Mouse (Mus musculus) gastrocnemius, postnatal 14 days (tissue): ENCODE results near the gene Rsu1. TPM values are rescaled to one million over a fixed set of nuclear protein-coding genes. Genes with fewer than 3 reads are reported as not detected.
A peak's percentile ranks its signal among the peaks of the same experiment; 100 is the strongest.

Source experiments
- DNase-seq: peaks from one replicate; pipeline ENCODE4 v3.0.0; 2021; ENCODE audit warnings: mixed read lengths
- intact Hi-C: fragments of 180-260 bp; cut with DNase I; formaldehyde crosslinking; loops from one replicate; pipeline ENCODE4 v1.15.1; 2025; ENCODE audit warnings: low total_unique reads
- long read RNA-seq, 2 experiments: library from polyadenylated mRNA; stranded (forward); transcript quantifications; one replicate each; pipeline ENCODE4 v2.0.0; 2021
- total RNA-seq, 2 experiments: library from RNA; stranded (reverse); gene quantifications; 2 replicates each; pipeline ENCODE4 v1.2.3; 2021

The Rsu1 gene
- total RNA-seq, result 10 to 100 TPM; 49.3 to 53.0 TPM
- long read RNA-seq, experiment 1, transcript Rsu1-201 (9 exons, 1,546 nt), result major isoform, 67 of 69 reads
- long read RNA-seq, experiment 1, partial matches to known transcripts, result 0 of 69 reads
- long read RNA-seq, experiment 1, other reads (novel, unspliced or antisense), result 2 of 69 reads
- long read RNA-seq, experiment 2, transcript Rsu1-201 (9 exons, 1,546 nt), result major isoform, 53 of 57 reads
- long read RNA-seq, experiment 2, partial matches to known transcripts, result 1 of 57 reads
- long read RNA-seq, experiment 2, other reads (novel, unspliced or antisense), result 1 of 57 reads

GRCm38 (mm10) chr2:13271165-13271957 is at the start of gene Rsu1:
TSS of gene Rsu1 (minus strand) at chr2:13271415.
- intact Hi-C loops, result no loop called here
- peak; percentile 95 for DNase-seq

GRCm38 (mm10) chr2:13303376-13303775 is 32.2 kb upstream of the Rsu1 start:
- intact Hi-C loops, result no loop called here
- DNase-seq, result no peak

GRCm38 (mm10) chr2:13299031-13299430 is 27.8 kb upstream of the Rsu1 start:
- intact Hi-C loops, result no loop called here
- no peak for DNase-seq

GRCm38 (mm10) chr2:13297733-13298132 is 26.5 kb upstream of the Rsu1 start:
- intact Hi-C loops, result no loop called here
- DNase-seq, result no peak

DNA sequence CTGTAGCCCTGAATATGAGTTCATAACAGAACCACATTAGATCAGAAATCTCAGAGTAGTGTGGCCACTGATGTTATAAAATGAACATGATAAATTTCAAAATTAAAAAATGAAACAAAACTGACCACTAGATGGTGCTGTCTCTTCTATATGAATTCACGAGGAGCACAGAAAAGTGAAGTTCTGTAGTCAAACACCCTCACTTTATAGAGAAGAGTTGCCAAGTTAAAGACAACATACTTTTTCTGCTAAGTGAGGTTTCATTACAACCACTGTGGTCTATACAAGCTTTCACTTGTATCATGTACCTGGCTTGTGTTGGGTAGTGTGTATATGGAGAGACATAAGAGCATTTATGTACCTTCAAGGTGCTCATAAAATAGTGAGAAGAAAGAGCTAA is 19.4 kb upstream of the Rsu1 start:
- intact Hi-C loops, result loop anchor here (5.0 kb wide), 1 partner anchor 287 kb away; no protein-coding TSS in a partner anchor
- DNase-seq, result no peak

- intact Hi-C loops, result loop anchor here (5.0 kb wide), 1 partner anchor 287 kb away; no protein-coding TSS in a partner anchor
- DNase-seq, result no peak
Observed at GRCm38 (mm10) chr2:13290070-13290469, 18.9 kb upstream of the Rsu1 start.

DNA sequence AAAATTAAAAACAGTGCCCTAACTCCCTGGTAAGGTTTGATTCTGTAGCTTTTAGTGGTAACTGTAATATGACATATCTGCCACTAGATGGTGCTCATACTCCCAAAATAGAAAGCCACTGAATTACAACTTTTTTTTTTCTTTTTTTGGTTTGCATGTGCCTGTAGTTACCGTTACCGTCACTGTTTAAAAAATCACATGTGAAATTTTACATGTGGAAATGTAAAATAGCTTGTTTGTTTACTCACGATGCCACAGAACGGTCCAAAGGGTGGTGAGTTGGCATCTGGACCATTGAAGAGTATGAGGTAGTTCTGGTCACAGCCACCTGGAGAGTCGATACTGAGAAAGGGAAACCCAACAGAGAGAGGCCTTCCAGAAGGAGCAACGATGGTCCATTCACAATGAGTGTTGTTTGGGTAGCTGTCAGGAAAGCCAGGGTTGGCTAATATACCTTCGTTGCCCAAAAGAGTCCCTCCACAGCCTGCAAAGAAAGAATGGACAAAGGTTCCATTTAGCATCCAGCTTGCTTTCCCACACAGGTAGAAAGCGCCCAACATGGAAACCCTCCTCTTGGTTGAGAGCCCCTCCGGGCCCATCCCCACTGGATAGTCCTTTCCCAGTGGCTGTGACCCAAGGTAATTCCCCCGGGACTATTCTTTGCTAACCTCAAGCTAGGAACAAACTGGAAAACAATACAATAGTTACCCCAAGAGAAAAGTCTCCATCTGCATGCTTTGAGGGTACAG is 7.1 kb upstream of the Rsu1 start:
- DNase-seq, result no peak
- intact Hi-C loops, result no loop called here

- no peak for DNase-seq
- intact Hi-C loops, result no loop called here
Observed at GRCm38 (mm10) chr2:13275874-13276273, 4.7 kb upstream of the Rsu1 start.

- intact Hi-C loops, result no loop called here
- DNase-seq, result no peak
Observed at GRCm38 (mm10) chr2:13270736-13271135, 479 bp downstream of the Rsu1 start.

- intact Hi-C loops, result no loop called here
Observed at GRCm38 (mm10) chr2:13268681-13269293, 2.4 kb downstream of the Rsu1 start.

DNA sequence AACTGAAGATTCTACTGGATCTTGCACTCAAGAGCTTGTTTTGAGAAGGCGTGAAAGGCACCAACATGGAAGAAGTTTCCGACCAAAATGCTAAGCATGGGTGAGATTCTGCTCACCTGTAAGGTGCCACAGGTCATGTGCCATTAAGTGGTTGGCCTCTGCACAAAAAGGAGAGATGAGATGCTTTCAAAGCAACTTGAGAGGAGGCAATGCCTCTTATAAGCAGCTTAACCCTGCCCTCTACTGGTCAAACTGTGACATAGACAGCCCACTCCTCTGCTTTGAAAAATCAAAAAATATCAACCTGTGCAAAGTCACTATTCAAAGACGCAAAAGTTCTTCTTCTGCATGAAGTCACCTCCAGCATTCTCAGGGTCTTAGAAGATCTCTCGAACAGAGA is 6.3 kb downstream of the Rsu1 start:
- no peak for DNase-seq
- intact Hi-C loops, result no loop called here

More at GRCm38 (mm10) chr2:13268681-13269293, 2.4 kb downstream of the Rsu1 start:
- no peak for DNase-seq

- intact Hi-C loops, result no loop called here
- DNase-seq, result no peak
Observed at GRCm38 (mm10) chr2:13263150-13263549, 8.1 kb downstream of the Rsu1 start.

DNA sequence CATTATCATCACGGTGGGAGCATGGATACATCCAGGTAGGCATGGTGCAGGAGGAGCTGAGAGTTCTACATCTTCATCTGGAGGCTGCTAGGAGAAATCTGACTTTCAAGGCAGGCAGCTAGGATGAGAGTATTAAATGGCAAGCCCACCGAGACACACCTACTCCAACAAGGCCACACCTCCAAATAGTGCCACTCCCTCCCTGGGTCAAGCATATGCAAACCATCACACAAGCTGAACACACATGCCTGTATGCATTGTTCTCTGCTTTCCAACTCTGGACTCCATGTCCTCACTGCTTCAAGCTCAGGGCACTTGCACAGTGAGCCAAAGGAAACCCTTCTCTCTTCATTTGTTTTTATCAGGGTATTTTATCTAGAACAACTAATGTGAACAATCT is 12.6 kb downstream of the Rsu1 start:
- no peak for DNase-seq
- intact Hi-C loops, result no loop called here

GRCm38 (mm10) chr2:13240711-13241110 is 30.5 kb downstream of the Rsu1 start:
- intact Hi-C loops, result loop anchor here (5.0 kb wide), 1 partner anchor 533 kb away; no protein-coding TSS in a partner anchor
- DNase-seq, result no peak

- peak; percentile 11 for DNase-seq
- intact Hi-C loops, result no loop called here
Observed at GRCm38 (mm10) chr2:13237140-13237901, 33.9 kb downstream of the Rsu1 start.

GRCm38 (mm10) chr2:13235696-13236095 is 35.5 kb downstream of the Rsu1 start:
- no peak for DNase-seq

DNA sequence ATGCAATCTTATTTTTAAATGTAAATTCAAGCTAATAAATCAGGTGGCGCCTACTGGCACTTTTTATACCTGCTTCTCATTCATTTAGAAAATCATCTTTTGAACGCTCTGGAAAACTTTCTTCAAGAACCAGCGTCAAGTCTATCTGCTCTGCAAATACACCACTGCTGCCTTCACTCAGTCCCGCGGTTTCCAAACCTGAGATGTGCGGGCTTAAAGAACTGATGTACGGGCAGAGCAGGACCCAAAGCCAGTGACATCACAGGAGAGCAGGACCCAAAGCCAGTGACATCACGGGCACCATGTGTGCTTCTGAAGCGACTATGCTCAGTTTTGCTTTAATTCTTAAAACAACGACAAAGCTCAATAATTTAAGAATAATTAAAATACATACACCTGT is 36.4 kb downstream of the Rsu1 start:
- no peak for DNase-seq
- intact Hi-C loops, result no loop called here

More at GRCm38 (mm10) chr2:13235696-13236095, 35.5 kb downstream of the Rsu1 start:
- intact Hi-C loops, result no loop called here

- intact Hi-C loops, result no loop called here
Observed at GRCm38 (mm10) chr2:13233902-13234301, 37.3 kb downstream of the Rsu1 start.

GRCm38 (mm10) chr2:13233254-13233835 is 37.9 kb downstream of the Rsu1 start:
- DNase-seq, result no peak
- intact Hi-C loops, result no loop called here

More at GRCm38 (mm10) chr2:13233902-13234301, 37.3 kb downstream of the Rsu1 start:
- DNase-seq, result no peak
